Mouse (Mus musculus) embryonic facial prominence, embryonic 13.5 days (tissue): ENCODE data around the gene Ndufa6. TPM values are rescaled to one million over a fixed set of nuclear protein-coding genes. Genes with fewer than 3 reads are reported as not detected.
A peak's percentile ranks its signal among the peaks of the same experiment; 100 is the strongest.
"Not testable (repeated sequence)": the region's sequence is repeated elsewhere in the genome, so short reads cannot be mapped to it uniquely, and the experiment has no call there.

Experiments used
- ATAC-seq: fragments of 200-750 bp; cut with Nextera tagmentation; 2 replicates; pipeline ENCODE4 v1.8.0; 2017; ENCODE audit warnings: low read depth; ENCODE audit not compliant: insufficient number of reproducible peaks, insufficient read depth, low FRiP score, low TSS enrichment
- H3K27ac ChIP-seq: fragments of 300-500 bp; sonication (generic); 2 replicates; pipeline ENCODE4 v1.5.1; 2015; ENCODE audit warnings: moderate library complexity, mild to moderate bottlenecking, inconsistent platforms
- H3K27me3 ChIP-seq: fragments of 300-500 bp; sonication (generic); 2 replicates; pipeline ENCODE4 v1.6.1; 2015; ENCODE audit warnings: mild to moderate bottlenecking, inconsistent platforms
- H3K36me3 ChIP-seq: fragments of 300-500 bp; sonication (generic); 2 replicates; pipeline ENCODE4 v1.6.1; 2015; ENCODE audit warnings: mild to moderate bottlenecking, inconsistent platforms
- H3K4me1 ChIP-seq: fragments of 300-500 bp; sonication (generic); 2 replicates; pipeline ENCODE4 v1.6.1; 2015; ENCODE audit warnings: inconsistent platforms
- H3K4me2 ChIP-seq: fragments of 300-500 bp; sonication (generic); 2 replicates; pipeline ENCODE4 v1.6.1; 2015; ENCODE audit warnings: moderate library complexity, mild to moderate bottlenecking, inconsistent platforms
- H3K4me3 ChIP-seq: fragments of 300-500 bp; sonication (generic); 2 replicates; pipeline ENCODE4 v1.5.1; 2015; ENCODE audit warnings: mild to moderate bottlenecking, inconsistent platforms
- H3K9ac ChIP-seq: fragments of 300-500 bp; sonication (generic); 2 replicates; pipeline ENCODE4 v1.6.1; 2015; ENCODE audit warnings: mild to moderate bottlenecking, inconsistent platforms
- H3K9me3 ChIP-seq: fragments of 300-500 bp; sonication (generic); 2 replicates; pipeline ENCODE4 v1.6.1; 2016; ENCODE audit warnings: inconsistent platforms
- WGBS: fragments of 180-500 bp; shearing (Covaris S2); methylation state at CpG from one replicate; pipeline ENCODE4 v1.1.7; 2015; ENCODE audit warnings: mixed read lengths; 5-methylcytosine and 5-hydroxymethylcytosine counted together
- polyA plus RNA-seq: library from polyadenylated mRNA; unstranded; fragments of >200 nt; fragmentation: Nextera tagmentation; extraction: Ambion mirVana; gene quantifications from 2 replicates; pipeline ENCODE4 v1.2.1, GENCODE M21; 2015

The Ndufa6 gene
- polyA plus RNA-seq, 1 experiment from 2014 or later = 324 TPM

- not testable (repeated sequence) for ATAC-seq, H3K9ac ChIP-seq, H3K36me3 ChIP-seq, H3K4me1 ChIP-seq, H3K27ac ChIP-seq, H3K4me3 ChIP-seq, H3K4me2 ChIP-seq, H3K9me3 ChIP-seq, H3K27me3 ChIP-seq
- WGBS = 11% methylated on average over 6 of the region's 9 CpGs
Observed at GRCm38 (mm10) chr15:82364561-82364960, 10.4 kb upstream of the Ndufa6 start.

GRCm38 (mm10) chr15:82363801-82364200 lies 9.7 kb upstream of the Ndufa6 start:
- H3K4me1 ChIP-seq, H3K9me3 ChIP-seq, H3K4me2 ChIP-seq, H3K4me3 ChIP-seq, H3K27ac ChIP-seq, H3K36me3 ChIP-seq, H3K9ac ChIP-seq, H3K27me3 ChIP-seq, ATAC-seq: not testable (repeated sequence)
- WGBS = 62% methylated on average over 9 of the region's 12 CpGs

GRCm38 (mm10) chr15:82362234-82362633 lies 8.1 kb upstream of the Ndufa6 start:
- 91% methylated on average over 4 of the region's 4 CpGs for WGBS
- Histone ChIP-seq H3K4me2 (no peak overlapping the region), H3K4me1 (peaks cover 5% of the 10 kb centered on the region; the same call in 1 of the 2 replicates), H3K9me3 (no peaks in the 10 kb centered on the region), H3K27ac (no peak overlapping the region), H3K4me3 (no peak overlapping the region), H3K9ac (no peak overlapping the region), H3K36me3 (no peaks in the 10 kb centered on the region), H3K27me3 (no peaks in the 10 kb centered on the region)
- no peak for ATAC-seq

- Histone ChIP-seq H3K27ac (no peak overlapping the region), H3K36me3 (no peaks in the 10 kb centered on the region), H3K9ac (no peak overlapping the region), H3K4me3 (no peak overlapping the region), H3K9me3 (no peaks in the 10 kb centered on the region), H3K4me2 (no peak overlapping the region), H3K4me1 (peaks cover 5% of the 10 kb centered on the region; the same call in 1 of the 2 replicates), H3K27me3 (no peaks in the 10 kb centered on the region)
- WGBS = 59% methylated on average over 11 of the region's 11 CpGs
- no peak for ATAC-seq
Observed at GRCm38 (mm10) chr15:82361459-82362018, 7.4 kb upstream of the Ndufa6 start.

- Histone ChIP-seq H3K9ac (peak overlapping the region; percentile 49), H3K4me1 (peaks cover 9% of the 10 kb centered on the region; the same call in 1 of the 2 replicates), H3K4me2 (no peak overlapping the region), H3K36me3 (no peaks in the 10 kb centered on the region), H3K4me3 (no peak overlapping the region), H3K27ac (peak overlapping the region; percentile 48; the same call in 1 of the 2 replicates), H3K9me3 (no peaks in the 10 kb centered on the region), H3K27me3 (no peaks in the 10 kb centered on the region)
- no peak for ATAC-seq
- 61% methylated on average over 22 of the region's 22 CpGs for WGBS
Observed at GRCm38 (mm10) chr15:82358431-82359260, 4.5 kb upstream of the Ndufa6 start.

GRCm38 (mm10) chr15:82353745-82354113 lies 393 bp downstream of the Ndufa6 start:
- WGBS = under 1% methylated on average over 23 of the region's 23 CpGs
- no peaks in the 10 kb centered on the region for H3K9me3 ChIP-seq
- ATAC-seq = peak; percentile 33

GRCm38 (mm10) chr15:82353078-82353744 lies 911 bp downstream of the Ndufa6 start:
- H3K9me3 ChIP-seq = no peaks in the 10 kb centered on the region
- H3K27ac ChIP-seq = peak overlapping the region; percentile 81; the same call in 1 of the 2 replicates
- peak overlapping the region; percentile 89 for H3K4me2 ChIP-seq
- WGBS = 31% methylated on average over 14 of the region's 14 CpGs
- peak overlapping the region; percentile 98 for H3K4me3 ChIP-seq
- peak overlapping the region; percentile 98 for H3K9ac ChIP-seq
- ATAC-seq = no peak
- H3K4me1 ChIP-seq = peaks cover 20% of the 10 kb centered on the region
- peaks cover 29% of the 10 kb centered on the region for H3K36me3 ChIP-seq
- H3K27me3 ChIP-seq = no peaks in the 10 kb centered on the region

More at GRCm38 (mm10) chr15:82353745-82354113, 393 bp downstream of the Ndufa6 start:
- Histone ChIP-seq H3K4me1 (peaks cover 21% of the 10 kb centered on the region), H3K27me3 (no peaks in the 10 kb centered on the region), H3K9ac (peak overlapping the region; percentile 98), H3K4me2 (peak overlapping the region; percentile 89), H3K4me3 (peak overlapping the region; percentile 98), H3K36me3 (peaks cover 24% of the 10 kb centered on the region), H3K27ac (peak overlapping the region; percentile 81)

- 71% methylated on average over 3 of the region's 3 CpGs for WGBS
- no peak for ATAC-seq
- no peaks in the 10 kb centered on the region for H3K27me3 ChIP-seq
- H3K9ac ChIP-seq = no peak overlapping the region
- peaks cover 34% of the 10 kb centered on the region for H3K4me1 ChIP-seq
- no peak overlapping the region for H3K27ac ChIP-seq
- H3K9me3 ChIP-seq = no peaks in the 10 kb centered on the region
- H3K4me2 ChIP-seq = no peak overlapping the region
- H3K36me3 ChIP-seq = peaks cover 35% of the 10 kb centered on the region
- no peak overlapping the region for H3K4me3 ChIP-seq
Observed at GRCm38 (mm10) chr15:82351480-82351879, 2.6 kb downstream of the Ndufa6 start.

- Histone ChIP-seq H3K9me3 (no peaks in the 10 kb centered on the region), H3K36me3 (peaks cover 35% of the 10 kb centered on the region), H3K4me2 (no peak overlapping the region), H3K4me3 (no peak overlapping the region), H3K27ac (no peak overlapping the region), H3K4me1 (peaks cover 35% of the 10 kb centered on the region), H3K27me3 (no peaks in the 10 kb centered on the region), H3K9ac (no peak overlapping the region)
- ATAC-seq = no peak
- WGBS = 89% methylated on average over 4 of the region's 4 CpGs
Observed at GRCm38 (mm10) chr15:82350349-82350748, 3.8 kb downstream of the Ndufa6 start.

GRCm38 (mm10) chr15:82348999-82349341 lies 5.2 kb downstream of the Ndufa6 start:
- no peaks in the 10 kb centered on the region for H3K9me3 ChIP-seq
- H3K4me2 ChIP-seq = no peak overlapping the region
- H3K36me3 ChIP-seq = peaks cover 35% of the 10 kb centered on the region
- H3K27me3 ChIP-seq = no peaks in the 10 kb centered on the region
- 92% methylated on average over 2 of the region's 2 CpGs for WGBS
- H3K27ac ChIP-seq = no peak overlapping the region
- H3K9ac ChIP-seq = no peak overlapping the region
- H3K4me3 ChIP-seq = no peak overlapping the region
- peaks cover 31% of the 10 kb centered on the region for H3K4me1 ChIP-seq
- ATAC-seq = no peak

- Histone ChIP-seq H3K9me3 (no peaks in the 10 kb centered on the region), H3K27me3 (no peaks in the 10 kb centered on the region), H3K9ac (no peak overlapping the region), H3K4me1 (peaks cover 31% of the 10 kb centered on the region), H3K36me3 (peaks cover 40% of the 10 kb centered on the region), H3K4me3 (no peak overlapping the region), H3K27ac (no peak overlapping the region), H3K4me2 (no peak overlapping the region)
- ATAC-seq = no peak
- 86% methylated on average over 8 of the region's 8 CpGs for WGBS
Observed at GRCm38 (mm10) chr15:82348258-82348998, 5.7 kb downstream of the Ndufa6 start.
